Mouse (Mus musculus): ENCODE results near the gene Muc13. TPM values are rescaled to one million over a fixed set of nuclear protein-coding genes. Genes with fewer than 3 reads are reported as not detected.
A peak's percentile ranks its signal among the peaks of the same experiment; 100 is the strongest.

Muc13 gene
- polyA plus RNA-seq, 1 experiment from 2014 or later, result 0.11 TPM

DNA sequence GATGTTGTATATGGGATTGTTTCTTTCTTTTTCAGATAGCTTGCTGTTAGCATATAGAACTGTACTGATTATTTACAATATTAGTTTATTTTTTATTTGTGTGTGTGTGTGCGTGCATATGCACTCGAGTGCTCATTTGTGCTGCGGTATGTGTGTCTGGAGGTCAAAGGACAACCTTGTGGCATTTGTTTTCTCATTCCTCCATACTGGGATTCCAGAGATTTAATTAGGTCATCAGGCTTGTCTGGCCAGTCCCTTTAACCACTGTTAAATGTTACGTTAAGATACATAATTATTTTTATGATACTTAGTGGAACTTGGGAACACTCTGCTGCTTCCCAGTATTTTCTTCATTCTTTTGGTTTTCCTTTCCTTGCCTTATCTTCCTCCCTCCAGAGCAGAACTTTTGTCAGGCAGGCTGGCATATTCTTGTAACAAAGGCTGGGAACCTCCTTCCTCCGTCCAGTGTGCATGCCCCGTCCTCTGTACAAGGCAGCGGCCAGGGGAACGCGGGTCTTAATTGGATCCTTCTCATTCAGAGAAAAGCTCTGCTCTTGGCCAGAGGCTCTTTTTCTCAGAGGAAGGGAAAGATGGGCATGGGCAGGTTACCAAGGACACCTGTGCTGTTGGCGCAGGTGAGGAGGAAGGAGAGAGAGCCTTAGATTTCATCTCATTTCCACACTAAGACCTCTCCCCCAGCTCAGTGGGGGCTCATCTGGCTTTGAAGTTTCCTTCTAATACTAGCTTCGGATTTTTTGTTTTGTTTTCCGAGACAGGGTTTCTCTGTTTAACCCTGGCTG, 48.4 kb downstream of the Muc13 start:
- Histone ChIP-seq H3K27me3 (no peaks in the 10 kb centered on the region), H3K9me3 (no peaks in the 10 kb centered on the region), H3K27ac (no peak overlapping the region), H3K4me3 (replicated peaks) (no peak overlapping the region), H3K4me1 (replicated peaks) (peaks cover 25% of the 10 kb centered on the region), H3K36me3 (peaks cover 24% of the 10 kb centered on the region), H3K9ac (replicated peaks) (no peak overlapping the region), H3K4me2 (no peak overlapping the region)
- no peak for ATAC-seq (ENCODE audit: insufficient number of reproducible peaks, insufficient read depth, low FRiP score, low TSS enrichment, low read depth)
- WGBS, result 71% methylated on average over 12 of the region's 12 CpGs

GRCm38 (mm10) chr16:33844150-33844611, 50.3 kb downstream of the Muc13 start:
- no peaks in the 10 kb centered on the region for H3K27me3 ChIP-seq
- H3K27ac ChIP-seq, result no peak overlapping the region
- H3K9ac ChIP-seq (replicated peaks), result no peak overlapping the region
- H3K9me3 ChIP-seq, result no peaks in the 10 kb centered on the region
- H3K4me2 ChIP-seq, result no peak overlapping the region
- H3K4me1 ChIP-seq (replicated peaks), result peaks cover 15% of the 10 kb centered on the region
- 61% methylated on average over 4 of the region's 4 CpGs for WGBS
- H3K4me3 ChIP-seq (replicated peaks), result no peak overlapping the region
- peaks cover 20% of the 10 kb centered on the region for H3K36me3 ChIP-seq
- no peak for ATAC-seq (ENCODE audit: insufficient number of reproducible peaks, insufficient read depth, low FRiP score, low TSS enrichment, low read depth)

GRCm38 (mm10) chr16:33844866-33845265, 51.0 kb downstream of the Muc13 start:
- Histone ChIP-seq H3K4me1 (replicated peaks) (peaks cover 15% of the 10 kb centered on the region), H3K4me3 (replicated peaks) (no peak overlapping the region), H3K9ac (replicated peaks) (no peak overlapping the region), H3K4me2 (no peak overlapping the region), H3K36me3 (peaks cover 20% of the 10 kb centered on the region), H3K9me3 (no peaks in the 10 kb centered on the region), H3K27me3 (no peaks in the 10 kb centered on the region), H3K27ac (no peak overlapping the region)
- no peak for ATAC-seq (ENCODE audit: insufficient number of reproducible peaks, insufficient read depth, low FRiP score, low TSS enrichment, low read depth)
- WGBS, result 87% methylated on average over 6 of the region's 6 CpGs

DNA sequence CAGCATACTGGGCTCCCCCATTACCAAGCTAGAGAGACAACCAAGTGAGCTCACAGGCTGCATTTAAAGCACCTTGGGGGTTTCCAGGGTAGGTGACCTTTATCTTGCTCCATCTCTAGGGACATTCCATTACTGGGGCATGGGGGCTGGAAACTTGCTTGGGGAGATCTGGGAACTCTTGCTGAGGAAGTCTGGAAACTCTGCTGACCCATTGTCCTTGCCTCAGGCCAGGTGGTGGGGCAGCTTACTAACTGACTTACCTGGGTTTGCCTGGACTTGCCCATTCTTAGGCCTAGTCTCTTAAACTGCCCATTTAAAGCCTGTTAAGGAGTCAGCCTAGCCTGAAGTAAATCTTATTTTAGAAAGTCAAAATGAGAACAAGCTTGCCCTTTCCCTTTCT, 59.4 kb downstream of the Muc13 start:
- no peaks in the 10 kb centered on the region for H3K9me3 ChIP-seq
- no peak overlapping the region for H3K4me3 ChIP-seq (replicated peaks)
- no peak overlapping the region for H3K4me2 ChIP-seq
- peaks cover 9% of the 10 kb centered on the region; the same call in 1 of the 2 replicates for H3K36me3 ChIP-seq
- no peaks in the 10 kb centered on the region for H3K27me3 ChIP-seq
- no peak overlapping the region for H3K9ac ChIP-seq (replicated peaks)
- H3K27ac ChIP-seq, result no peak overlapping the region
- H3K4me1 ChIP-seq (replicated peaks), result 0 out of 2 replicates have a peak, but pooled peaks cover 4% of the 10 kb centered on the region
- no peak for ATAC-seq (ENCODE audit: insufficient number of reproducible peaks, insufficient read depth, low FRiP score, low TSS enrichment, low read depth)

DNA sequence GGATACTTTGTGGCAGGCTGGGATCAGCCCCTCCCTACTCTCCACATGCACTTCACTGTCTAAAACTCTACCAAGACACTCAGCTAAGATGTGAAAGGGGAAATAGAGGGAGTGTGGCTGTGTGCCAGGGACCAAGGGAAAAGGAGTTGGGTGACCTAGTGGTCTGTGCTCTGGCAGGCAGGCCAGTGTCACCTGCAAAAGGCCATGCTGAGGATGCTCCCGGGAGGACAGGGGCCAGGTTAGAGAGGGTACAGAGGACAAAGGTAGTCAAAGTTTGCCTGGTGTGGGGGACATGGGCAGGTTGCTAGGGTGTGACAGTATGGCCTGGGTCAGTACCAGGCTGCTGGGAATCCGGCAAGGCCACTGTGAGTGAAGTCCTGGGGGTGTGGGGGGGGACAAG, 64.9 kb downstream of the Muc13 start:
- H3K36me3 ChIP-seq, result no peaks in the 10 kb centered on the region
- peaks cover 11% of the 10 kb centered on the region; the same call in 1 of the 2 replicates for H3K4me1 ChIP-seq (replicated peaks)
- no peak for ATAC-seq (ENCODE audit: insufficient number of reproducible peaks, insufficient read depth, low FRiP score, low TSS enrichment, low read depth)
- H3K4me3 ChIP-seq (replicated peaks), result no peak overlapping the region
- H3K27ac ChIP-seq, result no peak overlapping the region
- no peak overlapping the region for H3K4me2 ChIP-seq
- 91% methylated on average over 2 of the region's 2 CpGs for WGBS
- H3K9ac ChIP-seq (replicated peaks), result no peak overlapping the region
- no peaks in the 10 kb centered on the region for H3K9me3 ChIP-seq
- H3K27me3 ChIP-seq, result no peaks in the 10 kb centered on the region

DNA sequence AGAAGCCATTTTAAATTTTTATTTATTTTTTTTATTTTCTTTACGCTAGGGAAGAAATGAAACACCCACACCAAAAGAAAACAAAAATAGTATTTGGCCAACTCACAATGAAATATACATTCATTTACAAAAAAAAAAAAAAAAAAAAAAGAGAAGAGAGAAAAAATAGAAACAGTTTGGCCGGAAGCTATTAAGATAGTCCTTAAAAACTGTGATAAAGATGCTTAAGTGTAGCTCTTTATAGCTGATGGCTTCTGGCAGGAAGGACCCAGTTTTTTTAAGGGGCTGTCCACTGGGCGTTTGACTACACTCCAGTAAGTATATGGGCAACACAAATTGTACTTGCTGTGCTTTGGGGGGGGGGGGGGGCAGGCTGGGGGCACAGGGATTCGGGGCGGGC, 65.5 kb downstream of the Muc13 start:
- Histone ChIP-seq H3K4me3 (replicated peaks) (no peak overlapping the region), H3K4me1 (replicated peaks) (peaks cover 11% of the 10 kb centered on the region; the same call in 1 of the 2 replicates), H3K9me3 (no peaks in the 10 kb centered on the region), H3K4me2 (no peak overlapping the region), H3K27ac (no peak overlapping the region), H3K27me3 (no peaks in the 10 kb centered on the region), H3K36me3 (no peaks in the 10 kb centered on the region), H3K9ac (replicated peaks) (no peak overlapping the region)
- no peak for ATAC-seq (ENCODE audit: insufficient number of reproducible peaks, insufficient read depth, low FRiP score, low TSS enrichment, low read depth)
- 66% methylated on average over 5 of the region's 5 CpGs for WGBS

- H3K36me3 ChIP-seq, result no peaks in the 10 kb centered on the region
- H3K9me3 ChIP-seq, result no peaks in the 10 kb centered on the region
- no peak overlapping the region for H3K9ac ChIP-seq (replicated peaks)
- H3K27me3 ChIP-seq, result no peaks in the 10 kb centered on the region
- 0 out of 2 replicates have a peak overlapping the region, but pooled peaks have one; percentile 1 for H3K27ac ChIP-seq
- WGBS, result 45% methylated on average over 14 of the region's 14 CpGs
- H3K4me2 ChIP-seq, result peak overlapping the region; percentile 27
- peaks cover 11% of the 10 kb centered on the region; the same call in 1 of the 2 replicates for H3K4me1 ChIP-seq (replicated peaks)
- H3K4me3 ChIP-seq (replicated peaks), result no peak overlapping the region
- ATAC-seq (ENCODE audit: insufficient number of reproducible peaks, insufficient read depth, low FRiP score, low TSS enrichment, low read depth), result no peak
Observed at GRCm38 (mm10) chr16:33859988-33860700, 66.3 kb downstream of the Muc13 start.

- Histone ChIP-seq H3K27ac (no peak overlapping the region), H3K9ac (replicated peaks) (no peak overlapping the region), H3K36me3 (peaks cover 5% of the 10 kb centered on the region; the same call in 1 of the 2 replicates), H3K4me3 (replicated peaks) (no peak overlapping the region), H3K4me2 (no peak overlapping the region), H3K9me3 (no peaks in the 10 kb centered on the region), H3K4me1 (replicated peaks) (peaks cover 7% of the 10 kb centered on the region; the same call in 1 of the 2 replicates), H3K27me3 (no peaks in the 10 kb centered on the region)
- ATAC-seq (ENCODE audit: insufficient number of reproducible peaks, insufficient read depth, low FRiP score, low TSS enrichment, low read depth), result no peak
- 80% methylated on average over 4 of the region's 4 CpGs for WGBS
Observed at GRCm38 (mm10) chr16:33862406-33862805, 68.6 kb downstream of the Muc13 start.

DNA sequence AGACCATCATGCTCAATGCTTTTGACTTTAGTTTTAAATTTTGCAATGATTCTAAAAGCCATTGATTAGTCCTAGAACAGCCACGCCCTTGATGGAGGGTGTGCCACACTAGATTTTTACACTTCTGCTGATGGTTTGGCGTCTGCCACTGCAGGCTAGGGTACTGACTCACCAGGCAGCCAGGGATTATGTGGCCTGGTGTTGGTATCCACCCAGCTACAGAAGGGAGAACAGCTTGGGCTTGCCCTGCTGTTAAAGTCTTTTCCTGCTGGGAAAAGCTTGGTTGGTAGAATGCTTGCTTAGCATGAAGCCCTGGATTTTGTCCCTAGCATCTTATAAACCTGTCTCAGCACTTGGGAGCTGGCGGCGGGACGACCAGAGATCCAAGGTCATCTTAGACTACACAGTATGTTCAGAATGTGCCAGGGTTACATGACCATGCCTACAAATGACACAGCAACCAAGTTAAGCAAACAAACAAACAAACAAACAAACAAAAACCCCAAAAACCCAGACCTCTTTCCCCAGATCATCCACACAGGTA, 69.4 kb downstream of the Muc13 start:
- Histone ChIP-seq H3K27ac (no peak overlapping the region), H3K4me2 (no peak overlapping the region), H3K27me3 (no peaks in the 10 kb centered on the region), H3K9ac (replicated peaks) (no peak overlapping the region), H3K4me1 (replicated peaks) (peaks cover 7% of the 10 kb centered on the region; the same call in 1 of the 2 replicates), H3K4me3 (replicated peaks) (no peak overlapping the region), H3K9me3 (no peaks in the 10 kb centered on the region), H3K36me3 (peaks cover 8% of the 10 kb centered on the region; the same call in 1 of the 2 replicates)
- 62% methylated on average over 5 of the region's 5 CpGs for WGBS
- no peak for ATAC-seq (ENCODE audit: insufficient number of reproducible peaks, insufficient read depth, low FRiP score, low TSS enrichment, low read depth)
